Mouse (Mus musculus) left cerebral cortex, adult 9 months (tissue): ENCODE data around the gene Serbp1.

Experiments
- DNase-seq, 2 experiments: peaks; one replicate each; pipeline ENCODE4 v3.0.0; 2022; ENCODE audit warnings: low spot score in 2 of 2

Gene Serbp1

DNA sequence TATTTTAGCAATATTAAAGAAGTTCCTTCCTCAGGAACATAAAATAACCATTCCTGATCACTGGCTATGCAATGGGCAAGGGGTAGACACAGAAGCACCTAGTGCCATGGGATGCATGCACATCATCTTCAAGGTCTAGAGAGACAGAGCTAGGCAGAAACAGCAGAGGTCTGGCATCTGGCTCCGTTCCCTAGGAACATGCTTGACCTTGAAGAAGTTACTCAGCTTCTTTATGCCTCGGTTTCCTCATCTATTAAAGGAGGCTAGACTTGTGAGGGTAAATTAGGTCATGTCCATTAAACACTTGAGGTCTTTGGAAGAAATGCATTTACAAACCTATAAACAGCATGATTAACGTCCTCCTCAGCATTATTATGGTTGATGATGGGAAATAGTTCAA lies 2.3 kb upstream of the Serbp1 start:
- DNase-seq = no peak

DNA sequence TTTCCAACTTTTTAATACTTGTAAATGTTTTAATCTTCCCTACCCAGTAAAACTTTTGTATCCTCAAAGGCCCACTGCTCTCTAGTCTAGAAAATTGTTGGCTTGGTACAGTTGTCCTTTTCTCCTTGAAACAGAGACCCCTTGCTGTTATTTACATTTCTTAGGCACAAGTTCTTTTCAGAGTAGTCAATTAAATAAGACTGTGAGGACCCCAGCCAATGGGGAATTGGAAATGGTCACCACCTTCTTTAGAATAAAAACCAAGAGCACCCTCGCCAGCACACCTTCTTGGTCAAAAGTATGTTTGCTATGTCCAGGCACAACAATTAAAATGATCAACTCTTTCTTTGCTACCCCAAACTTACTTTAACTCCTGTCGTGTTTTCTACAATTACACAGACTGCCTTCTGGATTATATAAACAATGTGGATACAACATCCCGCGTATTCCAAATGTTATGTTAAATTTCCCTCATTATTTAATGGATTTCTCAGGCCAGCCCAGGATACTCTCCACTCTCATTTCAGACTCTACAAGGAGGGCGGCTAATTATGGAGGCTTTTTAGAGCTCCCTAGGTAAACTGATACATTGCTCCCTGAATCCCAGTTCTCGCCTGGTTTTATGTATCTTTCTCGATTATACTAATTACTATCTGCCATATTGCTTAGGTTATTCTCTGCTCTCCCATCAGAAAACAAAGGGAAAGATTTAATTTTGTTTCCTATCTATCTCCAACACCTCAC lies 1.3 kb upstream of the Serbp1 start:
- no peak for DNase-seq

DNA sequence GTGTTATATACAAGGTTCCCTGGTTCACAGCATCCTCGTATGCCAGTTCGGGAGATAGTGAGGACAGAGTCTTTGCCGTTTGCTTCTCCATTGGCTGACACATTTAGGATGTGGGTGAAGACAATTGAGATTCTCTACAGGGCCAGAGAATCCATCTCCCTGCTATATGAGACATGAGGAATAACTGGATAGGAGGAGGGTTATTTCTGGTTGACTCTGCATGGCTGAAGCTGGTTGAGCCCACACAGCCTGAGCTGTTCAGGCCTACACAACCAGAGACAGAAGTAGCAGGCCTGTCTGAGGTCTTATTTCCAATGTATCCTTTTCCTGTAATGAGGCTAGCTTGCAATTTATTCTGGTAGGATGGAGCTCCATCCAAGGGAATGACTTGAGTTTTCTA lies 3.3 kb downstream of the Serbp1 start:
- DNase-seq = no peak

GRCm38 (mm10) chr6:67243765-67244420 lies 5.9 kb downstream of the Serbp1 start:
- DNase-seq = no peak

GRCm38 (mm10) chr6:67244451-67244850 lies 6.5 kb downstream of the Serbp1 start:
- no peak for DNase-seq

DNA sequence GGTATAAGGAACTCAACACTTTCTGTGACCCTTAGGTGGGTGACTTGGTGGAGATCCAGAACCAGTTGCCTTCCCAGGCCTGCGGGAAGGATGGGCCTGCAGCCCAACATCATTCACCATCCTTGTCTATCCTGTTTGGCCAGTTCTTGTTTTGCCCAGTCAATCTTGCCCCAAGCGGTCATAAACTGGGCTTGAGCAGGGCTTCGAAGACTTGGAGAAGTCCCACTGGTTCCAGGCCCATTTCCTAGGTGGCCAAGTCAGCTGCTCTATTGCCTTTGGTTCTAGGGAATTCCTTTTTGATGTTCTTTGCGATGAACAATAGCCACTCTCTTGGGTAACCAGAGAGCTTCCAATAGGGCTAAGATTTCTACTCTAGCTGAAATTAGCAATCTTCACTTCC lies 13.1 kb downstream of the Serbp1 start:
- no peak for DNase-seq

GRCm38 (mm10) chr6:67264935-67265334 lies 27.0 kb downstream of the Serbp1 start:
- no peak for DNase-seq

DNA sequence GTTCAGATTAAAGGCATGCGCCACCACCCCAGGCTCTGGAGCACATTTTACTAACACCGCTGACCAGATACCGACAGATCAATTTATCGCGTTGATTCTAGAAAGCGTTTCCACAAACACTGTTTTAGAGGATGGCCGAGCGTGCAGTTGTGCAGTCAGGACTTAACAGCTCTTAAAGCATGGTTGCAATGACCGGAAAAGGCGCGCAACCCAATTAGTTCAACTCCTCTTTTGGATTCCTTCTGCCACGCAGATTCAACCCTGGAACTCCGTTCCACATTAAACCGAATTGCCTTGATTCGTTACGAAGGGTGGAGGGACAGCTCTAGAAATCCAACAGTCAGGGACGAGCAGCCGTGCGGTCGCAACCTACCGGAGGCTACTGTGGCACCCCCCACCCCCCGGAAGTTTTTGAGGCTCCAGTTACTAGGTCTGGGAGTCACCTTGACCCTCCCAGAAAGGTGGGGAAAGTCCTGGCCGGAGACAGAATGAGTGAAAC lies 28.2 kb downstream of the Serbp1 start:
- DNase-seq = peak in 1 of 2 experiments; percentile 39

- DNase-seq = peak; percentile 95 to 98
Measured at GRCm38 (mm10) chr6:67266664-67267407, 28.9 kb downstream of the Serbp1 start.

DNA sequence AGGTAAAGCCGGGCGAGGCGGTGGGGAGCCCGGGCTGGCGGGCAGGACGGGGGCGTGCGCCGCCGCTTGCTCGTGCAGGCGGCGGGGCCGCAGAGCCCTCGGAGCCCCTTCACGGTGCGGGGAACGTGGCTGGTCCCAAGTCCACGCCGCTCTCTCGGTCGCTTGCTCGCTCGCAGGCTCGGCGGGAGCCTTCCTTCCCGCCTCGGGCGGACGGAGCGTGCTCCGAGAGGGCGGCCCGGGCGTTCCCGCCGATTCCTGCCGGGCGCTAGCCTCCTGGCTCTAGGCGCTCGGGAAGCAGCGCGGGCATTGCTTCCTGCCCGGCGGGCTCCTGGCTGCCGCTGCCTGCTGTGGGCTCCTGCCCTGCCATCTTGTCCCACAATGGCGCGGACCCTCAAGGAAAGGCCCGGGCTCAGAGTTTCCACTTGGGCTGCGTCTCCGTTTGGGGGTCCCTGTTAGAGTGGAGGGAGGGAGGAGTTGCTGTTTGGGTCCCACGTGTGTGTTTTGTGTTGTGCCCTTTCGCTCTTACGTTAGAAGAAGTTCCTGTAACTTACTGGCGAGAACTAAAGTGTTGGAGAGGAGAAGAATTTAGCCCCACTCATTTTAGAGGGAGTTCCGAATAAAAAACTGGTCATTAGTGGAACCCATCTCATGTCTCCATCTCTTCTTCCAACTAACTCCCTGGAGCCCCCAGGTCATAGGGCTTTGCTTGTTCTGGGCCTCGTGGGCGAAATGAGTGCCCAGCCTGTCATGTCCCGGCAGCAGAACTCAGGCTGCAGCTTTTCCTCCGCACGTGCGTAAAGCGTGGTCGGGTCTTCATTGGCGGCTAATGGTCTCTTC lies 29.6 kb downstream of the Serbp1 start:
- peak in 1 of 2 experiments; percentile 7 for DNase-seq

DNA sequence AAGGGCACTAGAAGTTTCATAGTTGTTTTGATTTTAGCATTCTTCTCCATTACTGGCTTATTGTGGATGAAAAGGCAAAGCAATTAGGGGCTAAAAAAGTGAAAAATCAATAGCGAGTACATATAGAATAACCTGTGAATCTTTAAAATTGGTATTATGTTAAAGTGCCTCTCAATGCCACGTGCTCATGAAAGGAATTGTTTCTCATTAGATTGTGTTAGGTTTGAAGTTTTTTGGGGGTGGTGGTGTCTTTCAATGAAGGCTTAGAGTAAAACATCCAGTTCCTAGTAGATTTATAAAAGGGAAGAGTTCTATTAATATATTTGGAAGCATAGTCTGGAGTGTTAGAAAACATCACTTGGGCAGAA lies 30.3 kb downstream of the Serbp1 start:
- DNase-seq = no peak

GRCm38 (mm10) chr6:67268983-67269382 lies 31.0 kb downstream of the Serbp1 start:
- no peak for DNase-seq

DNA sequence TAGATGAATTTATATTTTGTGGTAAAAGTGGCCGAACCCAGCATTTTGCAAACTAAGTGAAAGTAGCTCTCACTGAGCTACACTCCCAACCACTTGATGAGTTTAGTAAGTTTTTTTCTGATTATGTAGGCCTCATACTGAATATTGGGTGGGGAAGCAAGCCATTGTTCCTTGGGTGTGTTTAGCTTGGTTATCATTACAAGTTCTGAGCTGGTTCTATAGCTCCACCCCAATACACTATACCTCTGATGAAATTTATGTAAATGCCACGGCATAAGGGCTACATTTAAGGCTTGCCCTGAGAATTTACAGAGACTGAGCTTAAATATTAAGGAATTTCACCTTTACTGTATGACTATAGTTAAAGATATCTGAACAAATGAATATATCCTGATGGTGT lies 31.5 kb downstream of the Serbp1 start:
- DNase-seq = no peak

- no peak for DNase-seq
Measured at GRCm38 (mm10) chr6:67277944-67278343, 40.0 kb downstream of the Serbp1 start.

- DNase-seq = no peak
Measured at GRCm38 (mm10) chr6:67281614-67282197, 43.7 kb downstream of the Serbp1 start.

GRCm38 (mm10) chr6:67282897-67283296 lies 44.9 kb downstream of the Serbp1 start:
- no peak for DNase-seq

DNA sequence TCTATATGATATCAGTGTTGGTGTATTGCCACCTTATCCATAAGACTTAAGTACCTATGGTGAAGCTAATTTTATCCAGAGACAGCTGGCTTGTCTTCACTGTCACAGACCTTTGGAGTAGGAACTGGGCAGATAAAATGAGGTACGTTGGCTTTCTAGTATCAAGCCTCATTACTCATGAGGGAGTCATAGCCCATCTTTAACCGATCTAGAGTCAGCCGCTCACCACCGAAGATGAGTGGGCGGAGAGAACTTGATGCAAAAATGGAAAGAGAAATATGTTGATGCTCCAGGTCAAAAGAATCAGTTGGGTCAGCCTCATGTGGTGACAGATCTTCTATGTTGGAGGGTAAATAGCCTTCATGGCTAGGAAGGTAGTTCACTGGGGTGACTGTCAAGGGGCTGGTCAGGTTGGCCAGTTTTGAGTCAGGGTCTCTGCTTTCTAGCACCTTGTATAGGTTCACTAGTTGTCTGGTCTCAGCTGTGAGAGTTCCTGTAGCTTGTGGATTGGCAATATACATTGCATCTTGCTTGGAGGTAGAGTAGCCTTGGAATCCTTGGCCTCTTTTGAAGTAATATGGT lies 54.2 kb downstream of the Serbp1 start:
- DNase-seq = no peak

DNA sequence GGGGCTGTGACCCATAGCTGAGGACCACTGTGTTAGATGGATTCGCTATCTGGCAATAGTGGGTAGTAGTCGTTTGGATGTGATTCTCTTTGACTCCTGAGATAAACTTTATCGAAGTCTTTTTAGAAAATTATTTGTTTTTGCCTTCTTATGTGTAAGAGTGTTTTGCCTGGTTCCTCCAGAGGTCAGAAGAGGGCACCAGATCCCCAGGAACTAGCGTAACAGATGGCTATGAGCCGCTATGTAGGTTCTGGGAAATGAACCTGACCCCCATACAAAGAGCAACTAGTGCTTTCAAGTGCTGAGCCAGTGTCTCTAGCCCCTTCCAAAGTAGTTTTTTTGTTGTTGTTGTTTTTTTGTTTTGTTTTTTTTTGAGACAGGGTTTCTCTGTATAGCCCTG lies 58.1 kb downstream of the Serbp1 start:
- DNase-seq = no peak

- no peak for DNase-seq
Measured at GRCm38 (mm10) chr6:67298742-67299141, 60.8 kb downstream of the Serbp1 start.

GRCm38 (mm10) chr6:67300300-67300699 lies 62.3 kb downstream of the Serbp1 start:
- no peak for DNase-seq

GRCm38 (mm10) chr6:67300710-67301163 lies 62.8 kb downstream of the Serbp1 start:
- DNase-seq = peak in 1 of 2 experiments; percentile 53
